Mouse (Mus musculus) hindbrain, embryonic 14.5 days (tissue): Measurements from ENCODE around the gene 2010111I01Rik. TPM values are rescaled to one million over a fixed set of nuclear protein-coding genes. Genes with fewer than 3 reads are reported as not detected.
A peak's percentile ranks its signal among the peaks of the same experiment; 100 is the strongest.

Experiments used
- ATAC-seq: fragments of 200-750 bp; cut with Nextera tagmentation; 2 replicates; pipeline ENCODE4 v1.8.0; 2017; ENCODE audit warnings: moderate number of reproducible peaks, mild to moderate bottlenecking, moderate TSS enrichment, moderate library complexity; ENCODE audit not compliant: low FRiP score
- DNase-seq: peaks from one replicate; pipeline ENCODE4 v3.0.0-alpha.2; 2015; ENCODE audit warnings: low spot score
- H3K27ac ChIP-seq: fragments of 300-500 bp; sonication (generic); 2 replicates; pipeline ENCODE4 v1.5.1; 2014; ENCODE audit warnings: mild to moderate bottlenecking, moderate library complexity
- H3K27me3 ChIP-seq: fragments of 300-500 bp; sonication (generic); 2 replicates; pipeline ENCODE4 v1.6.1; 2014; ENCODE audit warnings: mild to moderate bottlenecking, low read length, mixed read lengths; ENCODE audit not compliant: control insufficient read depth, insufficient read depth
- H3K36me3 ChIP-seq: fragments of 300-500 bp; sonication (generic); replicated peaks from 2 replicates; pipeline ENCODE4 v1.6.1; 2014; ENCODE audit not compliant: control insufficient read depth, insufficient read depth
- H3K4me1 ChIP-seq: fragments of 300-500 bp; sonication (generic); replicated peaks from 2 replicates; pipeline ENCODE4 v1.6.1; 2014; ENCODE audit warnings: antibody characterized with exemption, low read length, mixed read lengths; ENCODE audit not compliant: control insufficient read depth, insufficient read depth
- H3K4me2 ChIP-seq: fragments of 300-500 bp; sonication (generic); replicated peaks from 2 replicates; pipeline ENCODE4 v1.6.1; 2014; ENCODE audit warnings: mild to moderate bottlenecking, moderate library complexity
- H3K4me3 ChIP-seq: fragments of 300-500 bp; sonication (generic); replicated peaks from 2 replicates; pipeline ENCODE4 v1.5.1; 2014; ENCODE audit warnings: mild to moderate bottlenecking, low read length
- H3K9ac ChIP-seq: fragments of 300-500 bp; sonication (generic); 2 replicates; pipeline ENCODE4 v1.6.1; 2014
- H3K9me3 ChIP-seq: fragments of 300-500 bp; sonication (generic); 2 replicates; pipeline ENCODE4 v1.6.1; 2016; ENCODE audit warnings: low read length; ENCODE audit not compliant: control insufficient read depth
- WGBS: fragments of 180-500 bp; shearing (Covaris S2); extraction: QIAGEN DNeasy Blood & Tissue Kit; methylation state at CpG from one replicate; pipeline ENCODE4 v1.1.7; 2014; 5-methylcytosine and 5-hydroxymethylcytosine counted together
- polyA plus RNA-seq: library from polyadenylated mRNA; unstranded; fragments of >200 nt; fragmentation: Nextera tagmentation; extraction: Ambion mirVana; gene quantifications from 2 replicates; pipeline ENCODE4 v1.2.1, GENCODE M21; 2014

2010111I01Rik gene
- polyA plus RNA-seq, 1 experiment from 2014 or later = 32.6 TPM

DNA sequence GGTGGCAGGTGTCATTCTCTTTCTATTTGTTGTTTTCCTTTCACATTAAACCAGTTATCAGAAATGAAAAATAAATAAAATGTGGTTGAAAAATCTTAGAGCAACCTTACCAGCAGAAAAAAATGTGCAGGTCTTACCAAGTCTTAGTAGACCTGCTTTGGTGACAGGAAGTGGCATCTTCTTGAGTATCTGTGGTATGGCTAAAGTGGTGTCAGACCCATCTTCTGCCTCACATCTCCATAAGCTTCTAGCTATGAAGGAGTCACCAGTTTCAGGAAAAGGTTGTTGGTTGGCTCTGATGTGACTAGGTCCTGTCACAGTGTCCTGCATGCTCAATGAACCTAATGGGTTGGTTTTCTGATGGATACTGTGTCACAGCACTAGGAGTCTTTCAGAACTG lies 176.6 kb downstream of the 2010111I01Rik start:
- Histone ChIP-seq H3K4me2 (no peak overlapping the region), H3K4me1 (no peaks in the 10 kb centered on the region), H3K4me3 (no peak overlapping the region), H3K27ac (no peak overlapping the region), H3K9me3 (no peaks in the 10 kb centered on the region), H3K36me3 (no peaks in the 10 kb centered on the region), H3K9ac (no peak overlapping the region), H3K27me3 (no peaks in the 10 kb centered on the region)
- no peak for ATAC-seq
- DNase-seq = no peak

DNA sequence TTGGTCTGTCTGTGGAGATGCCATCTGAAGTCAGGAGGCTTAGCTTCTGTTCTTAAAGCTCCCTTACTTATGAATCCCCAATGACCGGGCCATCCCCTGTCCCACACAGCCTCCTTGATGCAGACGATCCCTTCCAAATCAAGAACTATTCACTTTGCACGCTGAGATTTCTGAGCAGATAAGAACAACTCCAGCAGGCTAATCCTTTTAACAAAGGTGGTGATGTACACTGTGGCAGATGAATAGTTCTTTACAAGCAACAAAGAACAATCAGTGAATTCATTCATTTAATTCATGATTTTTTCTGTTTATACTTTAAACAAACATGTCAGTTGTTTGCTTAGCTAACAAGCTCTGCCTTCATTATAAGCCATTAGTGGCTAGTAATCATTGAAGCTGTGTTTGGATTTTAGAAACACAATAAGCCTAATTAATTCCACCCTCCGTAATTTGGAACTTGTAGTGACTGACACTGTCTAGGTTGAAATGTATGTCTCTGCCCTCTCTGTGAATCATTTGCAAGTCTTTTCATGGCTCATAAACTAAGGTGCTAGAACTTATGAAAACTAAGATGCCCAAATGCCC lies 182.0 kb downstream of the 2010111I01Rik start:
- Histone ChIP-seq H3K9me3 (no peaks in the 10 kb centered on the region), H3K4me2 (no peak overlapping the region), H3K4me3 (no peak overlapping the region), H3K4me1 (no peaks in the 10 kb centered on the region), H3K27ac (no peak overlapping the region), H3K36me3 (no peaks in the 10 kb centered on the region), H3K9ac (no peak overlapping the region), H3K27me3 (no peaks in the 10 kb centered on the region)
- 56% methylated on average over 4 of the region's 4 CpGs for WGBS
- ATAC-seq (no peak), DNase-seq (no peak)

DNA sequence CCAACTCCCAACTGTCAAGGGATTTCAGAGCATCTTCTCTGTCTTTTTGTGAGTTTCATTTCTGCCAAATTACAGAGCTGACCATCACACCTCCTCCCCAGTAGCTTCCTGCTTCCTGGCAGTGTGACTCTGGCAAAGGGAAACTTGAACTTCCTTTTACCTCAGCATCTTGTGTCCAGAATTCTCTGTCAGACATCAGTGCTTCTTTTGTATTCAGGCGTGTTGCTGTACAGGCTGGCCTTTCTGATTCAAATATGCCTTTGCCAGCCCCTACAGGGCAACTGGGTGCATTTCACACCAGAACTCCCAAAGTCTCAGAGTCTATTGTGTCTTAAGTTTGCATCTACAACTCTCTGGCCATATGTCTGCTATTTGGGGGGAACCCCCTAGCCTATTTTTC lies 183.5 kb downstream of the 2010111I01Rik start:
- WGBS = 21% methylated on average over 1 of the region's 1 CpGs
- H3K9ac ChIP-seq = no peak overlapping the region
- no peak overlapping the region for H3K4me3 ChIP-seq
- no peak overlapping the region for H3K4me2 ChIP-seq
- no peaks in the 10 kb centered on the region for H3K4me1 ChIP-seq
- no peaks in the 10 kb centered on the region for H3K36me3 ChIP-seq
- ATAC-seq (no peak), DNase-seq (no peak)
- H3K27ac ChIP-seq = no peak overlapping the region
- no peaks in the 10 kb centered on the region for H3K27me3 ChIP-seq
- no peaks in the 10 kb centered on the region for H3K9me3 ChIP-seq

DNA sequence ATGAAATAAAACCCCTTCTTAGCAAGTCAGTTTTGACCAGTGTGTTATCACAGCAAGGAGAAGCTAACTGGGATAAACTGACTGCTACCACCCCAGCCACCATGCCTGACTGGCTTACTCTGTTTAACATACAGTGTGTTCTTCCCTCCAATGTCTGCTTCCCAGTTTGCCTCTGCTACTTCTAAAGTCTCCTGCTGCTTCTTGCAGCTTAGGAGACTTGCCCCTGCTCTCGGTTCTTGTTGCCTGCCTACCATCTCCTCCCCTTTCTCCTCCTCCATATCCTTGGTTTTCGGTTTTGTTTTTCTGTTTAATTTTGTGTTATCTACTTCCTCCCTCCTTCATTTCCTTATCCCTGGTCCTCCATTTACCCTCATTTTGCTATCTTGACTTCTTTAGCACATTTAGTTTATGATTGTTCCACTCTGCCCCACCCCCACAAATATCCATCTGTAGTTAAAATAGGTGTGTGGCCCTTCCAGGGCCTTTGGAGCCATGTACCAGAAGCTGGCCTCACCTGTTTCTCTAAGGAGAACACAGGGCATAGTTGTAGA lies 185.9 kb downstream of the 2010111I01Rik start:
- ATAC-seq = no peak
- H3K9ac ChIP-seq = no peak overlapping the region
- H3K4me2 ChIP-seq = no peak overlapping the region
- H3K9me3 ChIP-seq = no peaks in the 10 kb centered on the region
- WGBS = 51% methylated on average over 2 of the region's 2 CpGs
- H3K4me1 ChIP-seq = no peaks in the 10 kb centered on the region; the same call in 1 of the 2 replicates
- H3K27ac ChIP-seq = no peak overlapping the region
- no peak overlapping the region for H3K4me3 ChIP-seq
- no peaks in the 10 kb centered on the region for H3K36me3 ChIP-seq
- no peaks in the 10 kb centered on the region for H3K27me3 ChIP-seq
- DNase-seq = no peak

DNA sequence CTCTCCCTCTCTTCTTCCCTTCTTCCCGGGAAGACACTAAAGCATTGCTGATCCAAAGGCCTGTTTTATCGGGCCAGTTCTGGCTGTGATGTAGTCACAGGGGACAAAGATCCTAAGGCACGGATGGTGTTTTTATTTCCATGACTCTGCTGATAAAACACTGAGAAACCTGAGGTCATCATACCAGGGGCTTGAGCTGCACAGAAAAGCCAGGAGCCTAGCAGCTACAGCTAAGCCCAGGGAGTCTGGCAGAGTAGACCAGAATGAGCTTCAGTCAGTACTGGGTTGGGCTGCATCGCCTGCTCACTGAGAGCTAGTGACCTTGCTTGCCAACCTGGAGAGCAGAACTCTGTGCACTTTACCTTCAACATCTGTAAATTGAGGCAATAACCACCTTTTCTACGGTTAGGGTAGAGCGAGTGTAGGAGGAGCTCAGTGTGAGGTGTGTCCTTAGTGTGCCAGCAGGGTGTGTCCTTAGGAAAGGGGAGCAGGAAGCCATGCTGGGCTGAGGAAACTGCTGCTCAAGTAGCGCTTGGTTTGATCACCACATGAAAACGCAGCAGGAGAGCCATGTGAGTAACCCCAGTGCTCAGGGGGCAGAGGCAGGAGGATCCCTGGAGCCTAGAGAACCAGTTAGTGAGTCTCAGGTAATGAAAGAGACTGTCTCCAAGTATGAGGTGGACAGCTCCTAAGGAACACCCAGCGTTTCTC lies 186.5 kb downstream of the 2010111I01Rik start:
- DNase-seq (no peak), ATAC-seq (no peak)
- no peaks in the 10 kb centered on the region for H3K36me3 ChIP-seq
- no peak overlapping the region for H3K9ac ChIP-seq
- no peaks in the 10 kb centered on the region; the same call in 1 of the 2 replicates for H3K4me1 ChIP-seq
- WGBS = 90% methylated on average over 9 of the region's 9 CpGs
- no peak overlapping the region for H3K27ac ChIP-seq
- H3K4me2 ChIP-seq = no peak overlapping the region
- no peaks in the 10 kb centered on the region for H3K27me3 ChIP-seq
- H3K4me3 ChIP-seq = no peak overlapping the region
- H3K9me3 ChIP-seq = no peaks in the 10 kb centered on the region

DNA sequence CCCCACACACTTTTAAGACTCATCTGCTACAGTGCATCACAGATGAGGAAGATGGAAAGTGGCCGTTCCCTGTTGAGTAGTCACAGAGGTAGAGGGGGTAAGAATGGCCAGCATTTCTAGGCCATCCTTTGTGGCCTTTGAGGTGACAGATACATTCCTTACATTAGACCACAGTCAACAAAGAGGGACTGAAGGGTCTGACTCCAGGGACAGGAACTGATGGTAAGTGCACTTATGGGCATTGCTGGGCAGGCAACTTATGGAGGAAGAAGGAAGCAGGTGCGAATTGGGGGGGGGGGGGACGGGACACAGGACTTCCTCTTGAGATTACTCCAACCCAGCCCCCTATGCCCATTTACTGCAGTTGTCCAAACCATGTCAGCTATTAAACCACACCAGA lies 187.8 kb downstream of the 2010111I01Rik start:
- H3K27me3 ChIP-seq = no peaks in the 10 kb centered on the region
- H3K4me3 ChIP-seq = no peak overlapping the region
- no peak overlapping the region for H3K4me2 ChIP-seq
- no peaks in the 10 kb centered on the region; the same call in 1 of the 2 replicates for H3K4me1 ChIP-seq
- no peaks in the 10 kb centered on the region for H3K36me3 ChIP-seq
- H3K27ac ChIP-seq = no peak overlapping the region
- ATAC-seq = no peak
- no peak overlapping the region for H3K9ac ChIP-seq
- DNase-seq = no peak
- WGBS = 91% methylated on average over 3 of the region's 3 CpGs
- no peaks in the 10 kb centered on the region for H3K9me3 ChIP-seq

DNA sequence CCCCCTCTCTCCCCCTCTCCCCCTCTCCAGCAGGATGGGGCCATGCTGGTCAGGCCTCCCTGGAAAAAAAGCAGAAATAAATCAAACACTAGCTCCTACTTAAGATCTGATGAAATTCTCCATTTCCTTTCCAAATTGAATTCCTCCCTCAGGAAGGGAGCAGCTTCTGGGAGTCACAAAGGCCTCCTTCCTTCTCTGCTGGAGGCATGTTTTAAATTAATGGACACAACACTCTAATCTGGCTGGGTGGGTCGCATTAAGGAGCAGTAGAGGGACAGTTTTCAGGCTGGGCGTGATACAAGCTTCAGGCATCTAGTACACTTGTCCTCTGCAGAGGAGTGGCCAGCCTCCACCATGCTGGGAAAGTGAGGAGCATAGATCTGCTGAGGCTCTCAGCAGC lies 188.7 kb downstream of the 2010111I01Rik start:
- Histone ChIP-seq H3K9ac (no peak overlapping the region), H3K4me1 (no peaks in the 10 kb centered on the region; the same call in 1 of the 2 replicates), H3K27ac (no peak overlapping the region), H3K4me2 (no peak overlapping the region), H3K27me3 (no peaks in the 10 kb centered on the region), H3K4me3 (no peak overlapping the region), H3K36me3 (no peaks in the 10 kb centered on the region), H3K9me3 (no peaks in the 10 kb centered on the region)
- WGBS = 39% methylated on average over 2 of the region's 2 CpGs
- DNase-seq = no peak
- ATAC-seq = peak; percentile 27; the same call in 1 of the 2 replicates

DNA sequence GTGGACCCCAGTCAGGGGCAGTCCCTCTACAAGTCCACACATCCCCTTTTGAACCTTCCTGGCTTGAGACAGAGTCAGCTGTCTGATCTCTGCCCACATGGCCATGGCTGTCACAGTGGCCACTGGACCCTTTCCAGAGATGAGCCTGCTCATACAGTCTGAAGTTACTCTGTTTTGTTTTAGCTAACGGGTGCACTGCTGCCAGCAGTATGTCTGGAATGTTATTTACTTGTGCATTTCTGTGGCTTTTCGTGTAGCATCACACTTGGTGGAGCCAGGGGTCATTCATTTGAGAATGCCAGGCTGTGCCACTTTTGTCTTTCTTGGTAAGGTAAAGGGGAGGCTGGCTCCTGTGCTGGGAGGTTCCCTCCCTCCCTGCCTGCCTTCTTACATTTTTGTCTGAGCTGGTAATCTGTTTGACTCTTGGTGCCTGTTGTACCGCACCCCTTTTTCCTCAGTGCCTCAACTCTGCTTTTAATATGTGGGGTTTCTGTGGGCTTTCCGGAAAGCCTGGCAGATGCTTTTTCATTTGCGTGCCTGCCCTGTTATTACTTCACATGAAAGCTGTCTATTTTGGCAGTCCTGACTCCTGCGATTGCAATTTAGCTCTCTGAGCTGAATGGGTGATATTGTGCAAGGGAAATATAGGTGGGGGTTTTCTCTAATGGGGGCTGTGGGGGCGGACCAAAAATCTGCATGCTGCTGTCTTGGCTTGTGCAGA lies 190.3 kb downstream of the 2010111I01Rik start:
- Histone ChIP-seq H3K9me3 (no peaks in the 10 kb centered on the region), H3K9ac (no peak overlapping the region), H3K36me3 (no peaks in the 10 kb centered on the region), H3K4me1 (no peaks in the 10 kb centered on the region; the same call in 1 of the 2 replicates), H3K4me2 (no peak overlapping the region), H3K4me3 (no peak overlapping the region), H3K27me3 (no peaks in the 10 kb centered on the region), H3K27ac (no peak overlapping the region)
- no peak for DNase-seq
- 63% methylated on average over 7 of the region's 7 CpGs for WGBS
- ATAC-seq = 0 out of 2 replicates have a peak, but pooled peaks have one; percentile 46

DNA sequence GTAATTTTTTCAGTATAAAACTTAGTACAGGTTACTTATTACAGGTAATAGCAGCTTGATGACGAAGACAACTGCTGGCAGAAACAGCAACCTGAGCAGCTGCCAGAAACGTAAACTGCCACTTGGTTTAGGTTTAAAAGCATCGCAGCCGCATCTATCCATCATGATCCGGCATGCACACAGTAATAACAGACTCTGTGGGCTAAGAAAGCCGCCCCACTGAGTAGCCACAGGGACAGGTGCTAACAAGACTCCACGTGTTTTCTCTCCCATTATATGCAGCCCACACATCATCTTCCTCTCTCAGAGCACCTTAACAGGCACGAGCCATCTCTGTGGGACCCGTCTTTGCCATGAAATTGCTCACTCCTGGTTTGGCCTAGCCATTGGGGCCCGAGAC lies 191.6 kb downstream of the 2010111I01Rik start:
- Histone ChIP-seq H3K4me2 (no peak overlapping the region), H3K9me3 (no peaks in the 10 kb centered on the region), H3K27ac (no peak overlapping the region), H3K4me1 (no peaks in the 10 kb centered on the region; the same call in 1 of the 2 replicates), H3K9ac (no peak overlapping the region), H3K4me3 (no peak overlapping the region), H3K27me3 (no peaks in the 10 kb centered on the region), H3K36me3 (no peaks in the 10 kb centered on the region)
- ATAC-seq (no peak), DNase-seq (no peak)
- WGBS = 82% methylated on average over 10 of the region's 10 CpGs
